Mouse (Mus musculus) heart, postnatal 36 days (tissue): ENCODE data around the gene Acyp1. TPM values are rescaled to one million over a fixed set of nuclear protein-coding genes. Genes with fewer than 3 reads are reported as not detected.

Experiments
- DNase-seq, 2 experiments: peaks; one replicate each; pipeline ENCODE4 v3.0.0; 2021 to 2022
- intact Hi-C: fragments of 180-260 bp; cut with DNase I; formaldehyde crosslinking; loops from one replicate; pipeline ENCODE4 v1.15.1; 2025
- microRNA-seq, 2 experiments: library from miRNA; unstranded; fragments of <30 nt; microRNA quantifications; one replicate each; pipeline ENCODE4 v1.2.0; 2021; ENCODE audit warnings: borderline number of aligned reads in 2 of 2
- total RNA-seq, 2 experiments: library from RNA; stranded (reverse); gene quantifications; 2 replicates each; pipeline ENCODE4 v1.2.3; 2021

The Acyp1 gene
- total RNA-seq, 2 experiments from 2014 or later = 15.9 to 22.1 TPM

GRCm38 (mm10) chr12:85256074-85256751 is 32.0 kb downstream of the Acyp1 start:
- intact Hi-C loops = no loop called here
- no peak for DNase-seq

- intact Hi-C loops = no loop called here
- no peak for DNase-seq
Observed at GRCm38 (mm10) chr12:85252083-85252482, 36.2 kb downstream of the Acyp1 start.

GRCm38 (mm10) chr12:85237553-85237952 is 50.7 kb downstream of the Acyp1 start:
- intact Hi-C loops = no loop called here
- no peak for DNase-seq

- intact Hi-C loops = no loop called here
Observed at GRCm38 (mm10) chr12:85233376-85234358, 54.6 kb downstream of the Acyp1 start.

GRCm38 (mm10) chr12:85227876-85228599 is 60.2 kb downstream of the Acyp1 start:
- DNase-seq = no peak

More at GRCm38 (mm10) chr12:85233376-85234358, 54.6 kb downstream of the Acyp1 start:
- no peak for DNase-seq

GRCm38 (mm10) chr12:85227227-85227626 is 61.0 kb downstream of the Acyp1 start:
- no peak for DNase-seq
- intact Hi-C loops = no loop called here

More at GRCm38 (mm10) chr12:85227876-85228599, 60.2 kb downstream of the Acyp1 start:
- intact Hi-C loops = no loop called here

Small RNAs within 50 kb of the gene (microRNA-seq; reads per million reads assigned to microRNA genes)
- 0 to 0.67 reads per million in 2 experiments for gene Mir6938

Other genes starting within 250 kb of the Acyp1 start
- gene Prox2, start 177.7 kb downstream of the Acyp1 start, total RNA-seq = 1 to 10 TPM; 2.1 to 2.3 TPM
- gene Dlst, start 177.6 kb downstream of the Acyp1 start, total RNA-seq = 100 to 1,000 TPM; 681 to 829 TPM
- 1 to 10 TPM; 3.6 to 3.9 TPM for gene Rps6kl1, start 137.2 kb downstream of the Acyp1 start, total RNA-seq
- 1 to 10 TPM; 3.4 to 4.6 TPM for gene Pgf, start 110.6 kb downstream of the Acyp1 start, total RNA-seq
- gene Eif2b2, start 69.0 kb downstream of the Acyp1 start, total RNA-seq = 10 to 100 TPM; 42.7 to 47.7 TPM
- gene Mlh3, start 17.8 kb downstream of the Acyp1 start, total RNA-seq = 1 to 10 TPM; 7.5 to 8.7 TPM
- 1 to 10 TPM; 2.3 to 2.9 TPM for gene Zc2hc1c, start 153 bp upstream of the Acyp1 start, total RNA-seq
- 100 to 1,000 TPM; 100 to 106 TPM for gene Nek9, start 50.9 kb upstream of the Acyp1 start, total RNA-seq
- 100 to 1,000 TPM; 158 to 175 TPM for gene Tmed10, start 86.4 kb upstream of the Acyp1 start, total RNA-seq
- gene Fos, start 185.5 kb upstream of the Acyp1 start, total RNA-seq = 10 to 100 TPM in 1 of 2 experiments, 1 to 10 TPM in 1; 2.5 to 24.3 TPM